Mouse (Mus musculus) hindbrain, embryonic 13.5 days (tissue): ENCODE results near the gene Fbxw9. TPM values are rescaled to one million over a fixed set of nuclear protein-coding genes. Genes with fewer than 3 reads are reported as not detected.

ENCODE experiments used
- ATAC-seq: fragments of 200-750 bp; cut with Nextera tagmentation; 2 replicates; pipeline ENCODE4 v1.8.0; 2017; ENCODE audit warnings: moderate TSS enrichment; ENCODE audit not compliant: low FRiP score
- H3K27ac ChIP-seq: fragments of 300-500 bp; sonication (generic); 2 replicates; pipeline ENCODE4 v1.5.1; 2015; ENCODE audit warnings: inconsistent platforms, mild to moderate bottlenecking, moderate library complexity
- H3K27me3 ChIP-seq: fragments of 300-500 bp; sonication (generic); 2 replicates; pipeline ENCODE4 v1.6.1; 2015; ENCODE audit warnings: mild to moderate bottlenecking, inconsistent platforms
- H3K36me3 ChIP-seq: fragments of 300-500 bp; sonication (generic); 2 replicates; pipeline ENCODE4 v1.6.1; 2015; ENCODE audit warnings: mild to moderate bottlenecking, inconsistent platforms
- H3K4me1 ChIP-seq: fragments of 300-500 bp; sonication (generic); replicated peaks from 2 replicates; pipeline ENCODE4 v1.6.1; 2015; ENCODE audit warnings: inconsistent platforms
- H3K4me2 ChIP-seq: fragments of 300-500 bp; sonication (generic); 2 replicates; pipeline ENCODE4 v1.6.1; 2015; ENCODE audit warnings: inconsistent platforms, mild to moderate bottlenecking, moderate library complexity
- H3K4me3 ChIP-seq: fragments of 300-500 bp; sonication (generic); 2 replicates; pipeline ENCODE4 v1.5.1; 2015; ENCODE audit warnings: mild to moderate bottlenecking, inconsistent platforms
- H3K9ac ChIP-seq: fragments of 300-500 bp; sonication (generic); 2 replicates; pipeline ENCODE4 v1.6.1; 2015; ENCODE audit warnings: mild to moderate bottlenecking, inconsistent platforms
- H3K9me3 ChIP-seq: fragments of 300-500 bp; sonication (generic); 2 replicates; pipeline ENCODE4 v1.6.1; 2016; ENCODE audit warnings: inconsistent platforms
- WGBS: fragments of 180-500 bp; shearing (Covaris S2); methylation state at CpG from one replicate; pipeline ENCODE4 v1.1.7; 2015; 5-methylcytosine and 5-hydroxymethylcytosine counted together
- polyA plus RNA-seq: library from polyadenylated mRNA; unstranded; fragments of >200 nt; fragmentation: Nextera tagmentation; extraction: Ambion mirVana; gene quantifications from 2 replicates; pipeline ENCODE4 v1.2.1, GENCODE M21; 2015

Gene Fbxw9
- polyA plus RNA-seq, 1 experiment from 2014 or later, result 59.2 TPM

- peak overlapping the region; percentile 87 for H3K4me3 ChIP-seq
- H3K4me2 ChIP-seq, result peak overlapping the region; percentile 92
- H3K36me3 ChIP-seq, result peaks cover 46% of the 10 kb centered on the region
- no peak for ATAC-seq
- H3K4me1 ChIP-seq, result peaks cover 41% of the 10 kb centered on the region
- H3K27ac ChIP-seq, result no peak overlapping the region
- H3K9me3 ChIP-seq, result no peaks in the 10 kb centered on the region
- no peaks in the 10 kb centered on the region for H3K27me3 ChIP-seq
- 19% methylated on average over 2 of the region's 2 CpGs for WGBS
- peak overlapping the region; percentile 100 for H3K9ac ChIP-seq
Observed at GRCm38 (mm10) chr8:85027922-85028321, 31.9 kb upstream of the Fbxw9 start.

- H3K4me3 ChIP-seq, result no peak overlapping the region; the same call in 1 of the 2 replicates
- no peaks in the 10 kb centered on the region for H3K9me3 ChIP-seq
- H3K36me3 ChIP-seq, result peaks cover 41% of the 10 kb centered on the region
- peak overlapping the region; percentile 100 for H3K9ac ChIP-seq
- H3K4me2 ChIP-seq, result peak overlapping the region; percentile 92
- peaks cover 33% of the 10 kb centered on the region for H3K4me1 ChIP-seq
- H3K27ac ChIP-seq, result no peak overlapping the region
- WGBS, result 95% methylated on average over 14 of the region's 14 CpGs
- H3K27me3 ChIP-seq, result no peaks in the 10 kb centered on the region
- ATAC-seq, result no peak
Observed at GRCm38 (mm10) chr8:85029271-85029670, 30.6 kb upstream of the Fbxw9 start.

- ATAC-seq, result no peak
- H3K4me2 ChIP-seq, result no peak overlapping the region
- no peaks in the 10 kb centered on the region for H3K27me3 ChIP-seq
- H3K4me3 ChIP-seq, result no peak overlapping the region
- H3K4me1 ChIP-seq, result peaks cover 31% of the 10 kb centered on the region
- WGBS, result 91% methylated on average over 4 of the region's 4 CpGs
- H3K27ac ChIP-seq, result no peak overlapping the region
- H3K36me3 ChIP-seq, result peaks cover 41% of the 10 kb centered on the region
- no peak overlapping the region for H3K9ac ChIP-seq
- no peaks in the 10 kb centered on the region for H3K9me3 ChIP-seq
Observed at GRCm38 (mm10) chr8:85032622-85033311, 27.1 kb upstream of the Fbxw9 start.

- Histone ChIP-seq H3K4me3 (no peak overlapping the region), H3K4me2 (no peak overlapping the region), H3K27me3 (no peaks in the 10 kb centered on the region), H3K36me3 (peaks cover 41% of the 10 kb centered on the region), H3K27ac (no peak overlapping the region), H3K4me1 (peaks cover 29% of the 10 kb centered on the region), H3K9ac (no peak overlapping the region), H3K9me3 (no peaks in the 10 kb centered on the region)
- no peak for ATAC-seq
- WGBS, result 55% methylated on average over 1 of the region's 1 CpGs
Observed at GRCm38 (mm10) chr8:85033867-85034266, 26.0 kb upstream of the Fbxw9 start.

- no peaks in the 10 kb centered on the region for H3K9me3 ChIP-seq
- WGBS, result 7% methylated on average over 13 of the region's 13 CpGs
- H3K4me1 ChIP-seq, result peaks cover 32% of the 10 kb centered on the region
- no peaks in the 10 kb centered on the region for H3K27me3 ChIP-seq
- no peak overlapping the region for H3K27ac ChIP-seq
- no peak for ATAC-seq
- peaks cover 34% of the 10 kb centered on the region for H3K36me3 ChIP-seq
- H3K4me2 ChIP-seq, result peak overlapping the region; percentile 76
- peak overlapping the region; percentile 82 for H3K4me3 ChIP-seq
- peak overlapping the region; percentile 79 for H3K9ac ChIP-seq
Observed at GRCm38 (mm10) chr8:85034764-85035163, 25.1 kb upstream of the Fbxw9 start.

GRCm38 (mm10) chr8:85035165-85035727 lies 24.6 kb upstream of the Fbxw9 start:
- Histone ChIP-seq H3K4me3 (peak overlapping the region; percentile 82), H3K9me3 (no peaks in the 10 kb centered on the region), H3K9ac (peak overlapping the region; percentile 79), H3K27ac (0 out of 2 replicates have a peak overlapping the region, but pooled peaks have one; percentile 87), H3K4me1 (peaks cover 32% of the 10 kb centered on the region), H3K36me3 (peaks cover 31% of the 10 kb centered on the region), H3K27me3 (no peaks in the 10 kb centered on the region), H3K4me2 (peak overlapping the region; percentile 76)
- WGBS, result 6% methylated on average over 12 of the region's 12 CpGs
- no peak for ATAC-seq

GRCm38 (mm10) chr8:85035728-85036310 lies 24.0 kb upstream of the Fbxw9 start:
- Histone ChIP-seq H3K9me3 (no peaks in the 10 kb centered on the region), H3K4me2 (peak overlapping the region; percentile 76), H3K36me3 (peaks cover 32% of the 10 kb centered on the region), H3K9ac (peak overlapping the region; percentile 79), H3K4me3 (peak overlapping the region; percentile 82), H3K4me1 (peaks cover 32% of the 10 kb centered on the region), H3K27me3 (no peaks in the 10 kb centered on the region), H3K27ac (peak overlapping the region; percentile 87)
- peak; percentile 0 for ATAC-seq
- 2% methylated on average over 15 of the region's 15 CpGs for WGBS

GRCm38 (mm10) chr8:85036381-85036717 lies 23.5 kb upstream of the Fbxw9 start:
- no peaks in the 10 kb centered on the region for H3K9me3 ChIP-seq
- ATAC-seq, result peak; percentile 43
- H3K27ac ChIP-seq, result peak overlapping the region; percentile 87
- peaks cover 33% of the 10 kb centered on the region for H3K36me3 ChIP-seq
- H3K27me3 ChIP-seq, result no peaks in the 10 kb centered on the region
- peak overlapping the region; percentile 82 for H3K4me3 ChIP-seq
- H3K4me2 ChIP-seq, result peak overlapping the region; percentile 76
- H3K4me1 ChIP-seq, result peaks cover 32% of the 10 kb centered on the region
- WGBS, result 0% methylated on average over 9 of the region's 9 CpGs
- H3K9ac ChIP-seq, result peak overlapping the region; percentile 79

- Histone ChIP-seq H3K4me2 (peak within 1 kb of the TSS; percentile 97), H3K27ac (peak within 1 kb of the TSS; percentile 99), H3K9ac (peak within 1 kb of the TSS; percentile 95), H3K36me3 (peaks cover 32% of the 10 kb centered on the region), H3K4me1 (peaks cover 32% of the 10 kb centered on the region), H3K4me3 (peak within 1 kb of the TSS; percentile 82), H3K27me3 (no peaks in the 10 kb centered on the region), H3K9me3 (no peaks in the 10 kb centered on the region)
- under 1% methylated on average over 58 of the region's 59 CpGs for whole genome bisulfite sequencing
- peak; percentile 93 for ATAC-seq
Observed at GRCm38 (mm10) chr8:85036718-85037365, 23.0 kb upstream of the Fbxw9 start, which contains the start of gene Tnpo2. TSS of gene Tnpo2 (plus strand) at chr8:85036915.

GRCm38 (mm10) chr8:85037366-85037680 lies 22.5 kb upstream of the Fbxw9 start:
- H3K9ac ChIP-seq, result peak overlapping the region; percentile 95
- H3K27me3 ChIP-seq, result no peaks in the 10 kb centered on the region
- under 1% methylated on average over 14 of the region's 14 CpGs for WGBS
- peak overlapping the region; percentile 99 for H3K27ac ChIP-seq
- H3K36me3 ChIP-seq, result peaks cover 32% of the 10 kb centered on the region
- H3K4me3 ChIP-seq, result peak overlapping the region; percentile 82
- no peaks in the 10 kb centered on the region for H3K9me3 ChIP-seq
- ATAC-seq, result peak; percentile 71
- peak overlapping the region; percentile 97 for H3K4me2 ChIP-seq
- peaks cover 32% of the 10 kb centered on the region for H3K4me1 ChIP-seq

GRCm38 (mm10) chr8:85037681-85038531 lies 21.9 kb upstream of the Fbxw9 start:
- peak overlapping the region; percentile 97 for H3K4me2 ChIP-seq
- no peaks in the 10 kb centered on the region for H3K27me3 ChIP-seq
- peaks cover 32% of the 10 kb centered on the region for H3K4me1 ChIP-seq
- ATAC-seq, result peak; percentile 10; the same call in 1 of the 2 replicates
- no peaks in the 10 kb centered on the region for H3K9me3 ChIP-seq
- under 1% methylated on average over 47 of the region's 57 CpGs for WGBS
- peak overlapping the region; percentile 82 for H3K4me3 ChIP-seq
- peak overlapping the region; percentile 99 for H3K27ac ChIP-seq
- H3K9ac ChIP-seq, result peak overlapping the region; percentile 95
- H3K36me3 ChIP-seq, result peaks cover 31% of the 10 kb centered on the region
